Mouse (Mus musculus): ENCODE measurements around the gene Abl1. TPM values are rescaled to one million over a fixed set of nuclear protein-coding genes. Genes with fewer than 3 reads are reported as not detected.

Abl1 gene
- polyA plus RNA-seq, 1 experiment from 2014 or later = 20.9 TPM

- Histone ChIP-seq H3K9ac (peak overlapping the region; percentile 50), H3K27me3 (ENCODE audit: control insufficient read depth, insufficient read depth, low read length) (peaks cover 94% of the 10 kb centered on the region), H3K4me3 (replicated peaks; ENCODE audit: low read length) (peak overlapping the region; percentile 49), H3K36me3 (replicated peaks; ENCODE audit: control insufficient read depth, insufficient read depth) (no peaks in the 10 kb centered on the region), H3K27ac (no peak overlapping the region), H3K4me1 (replicated peaks; ENCODE audit: control insufficient read depth, insufficient read depth, low read length) (peaks cover 8% of the 10 kb centered on the region; the same call in 1 of the 2 replicates), H3K9me3 (ENCODE audit: control insufficient read depth, low read length) (no peaks in the 10 kb centered on the region), H3K4me2 (replicated peaks) (peak overlapping the region; percentile 90)
- ATAC-seq (ENCODE audit: low FRiP score) = peak; percentile 86
- WGBS = 1% methylated on average over 104 of the region's 109 CpGs
- DNase-seq (ENCODE audit: low spot score) = peak; percentile 78
Measured at GRCm38 (mm10) chr2:31653971-31654853, 34.0 kb upstream of the Abl1 start.

- Histone ChIP-seq H3K27ac (no peak overlapping the region), H3K36me3 (replicated peaks; ENCODE audit: control insufficient read depth, insufficient read depth) (no peaks in the 10 kb centered on the region), H3K4me3 (replicated peaks; ENCODE audit: low read length) (peak overlapping the region; percentile 49), H3K9ac (peak overlapping the region; percentile 50; the same call in 1 of the 2 replicates), H3K9me3 (ENCODE audit: control insufficient read depth, low read length) (no peaks in the 10 kb centered on the region), H3K27me3 (ENCODE audit: control insufficient read depth, insufficient read depth, low read length) (peaks cover 93% of the 10 kb centered on the region), H3K4me1 (replicated peaks; ENCODE audit: control insufficient read depth, insufficient read depth, low read length) (peaks cover 8% of the 10 kb centered on the region; the same call in 1 of the 2 replicates), H3K4me2 (replicated peaks) (peak overlapping the region; percentile 90)
- WGBS = 4% methylated on average over 22 of the region's 22 CpGs
- DNase-seq (ENCODE audit: low spot score) (peak; percentile 73), ATAC-seq (ENCODE audit: low FRiP score) (no peak)
Measured at GRCm38 (mm10) chr2:31654854-31655559, 33.2 kb upstream of the Abl1 start.

GRCm38 (mm10) chr2:31656374-31656773, 31.8 kb upstream of the Abl1 start:
- Histone ChIP-seq H3K36me3 (replicated peaks; ENCODE audit: control insufficient read depth, insufficient read depth) (no peaks in the 10 kb centered on the region), H3K4me1 (replicated peaks; ENCODE audit: control insufficient read depth, insufficient read depth, low read length) (peaks cover 8% of the 10 kb centered on the region; the same call in 1 of the 2 replicates), H3K4me3 (replicated peaks; ENCODE audit: low read length) (no peak overlapping the region), H3K27ac (no peak overlapping the region), H3K9me3 (ENCODE audit: control insufficient read depth, low read length) (no peaks in the 10 kb centered on the region), H3K4me2 (replicated peaks) (no peak overlapping the region), H3K9ac (no peak overlapping the region), H3K27me3 (ENCODE audit: control insufficient read depth, insufficient read depth, low read length) (peaks cover 82% of the 10 kb centered on the region)
- no peak for DNase-seq (ENCODE audit: low spot score)
- ATAC-seq (ENCODE audit: low FRiP score) = no peak
- WGBS = 87% methylated on average over 7 of the region's 7 CpGs

GRCm38 (mm10) chr2:31662939-31663803, 25.0 kb upstream of the Abl1 start:
- Histone ChIP-seq H3K36me3 (replicated peaks; ENCODE audit: control insufficient read depth, insufficient read depth) (no peaks in the 10 kb centered on the region), H3K4me1 (replicated peaks; ENCODE audit: control insufficient read depth, insufficient read depth, low read length) (no peaks in the 10 kb centered on the region), H3K9me3 (ENCODE audit: control insufficient read depth, low read length) (no peaks in the 10 kb centered on the region), H3K4me3 (replicated peaks; ENCODE audit: low read length) (no peak overlapping the region), H3K27ac (no peak overlapping the region), H3K27me3 (ENCODE audit: control insufficient read depth, insufficient read depth, low read length) (peaks cover 66% of the 10 kb centered on the region), H3K9ac (no peak overlapping the region), H3K4me2 (replicated peaks) (no peak overlapping the region)
- 68% methylated on average over 8 of the region's 8 CpGs for WGBS
- DNase-seq (ENCODE audit: low spot score) = no peak
- ATAC-seq (ENCODE audit: low FRiP score) = no peak

GRCm38 (mm10) chr2:31663804-31664180, 24.4 kb upstream of the Abl1 start:
- Histone ChIP-seq H3K27me3 (ENCODE audit: control insufficient read depth, insufficient read depth, low read length) (peaks cover 61% of the 10 kb centered on the region), H3K9me3 (ENCODE audit: control insufficient read depth, low read length) (no peaks in the 10 kb centered on the region), H3K4me3 (replicated peaks; ENCODE audit: low read length) (no peak overlapping the region), H3K4me2 (replicated peaks) (no peak overlapping the region), H3K36me3 (replicated peaks; ENCODE audit: control insufficient read depth, insufficient read depth) (no peaks in the 10 kb centered on the region), H3K9ac (no peak overlapping the region), H3K4me1 (replicated peaks; ENCODE audit: control insufficient read depth, insufficient read depth, low read length) (no peaks in the 10 kb centered on the region), H3K27ac (no peak overlapping the region)
- ATAC-seq (ENCODE audit: low FRiP score) (no peak), DNase-seq (ENCODE audit: low spot score) (no peak)
- WGBS = 90% methylated on average over 1 of the region's 1 CpGs

- H3K27me3 ChIP-seq (ENCODE audit: control insufficient read depth, insufficient read depth, low read length) = peaks cover 43% of the 10 kb centered on the region
- DNase-seq (ENCODE audit: low spot score) (peak; percentile 46), ATAC-seq (ENCODE audit: low FRiP score) (no peak)
Measured at GRCm38 (mm10) chr2:31667332-31667731, 20.8 kb upstream of the Abl1 start.

GRCm38 (mm10) chr2:31670551-31671035, 17.6 kb upstream of the Abl1 start, which contains the start of gene Exosc2:
Gene Exosc2, plus strand, starts transcription at chr2:31670715.
- Histone ChIP-seq H3K36me3 (replicated peaks; ENCODE audit: control insufficient read depth, insufficient read depth) (peaks cover 25% of the 10 kb centered on the region), H3K4me2 (replicated peaks) (peak within 1 kb of the TSS; percentile 93), H3K27me3 (ENCODE audit: control insufficient read depth, insufficient read depth, low read length) (peaks cover 12% of the 10 kb centered on the region; the same call in 1 of the 2 replicates), H3K4me3 (replicated peaks; ENCODE audit: low read length) (peak within 1 kb of the TSS; percentile 83), H3K9ac (peak within 1 kb of the TSS; percentile 79), H3K27ac (peak within 1 kb of the TSS; percentile 57), H3K4me1 (replicated peaks; ENCODE audit: control insufficient read depth, insufficient read depth, low read length) (peaks cover 4% of the 10 kb centered on the region; the same call in 1 of the 2 replicates), H3K9me3 (ENCODE audit: control insufficient read depth, low read length) (no peaks in the 10 kb centered on the region)
- DNase-seq (ENCODE audit: low spot score) = peak; percentile 94
- WGBS = under 1% methylated on average over 27 of the region's 27 CpGs
- ATAC-seq (ENCODE audit: low FRiP score) = peak; percentile 97

More at GRCm38 (mm10) chr2:31667332-31667731, 20.8 kb upstream of the Abl1 start:
- Histone ChIP-seq H3K36me3 (replicated peaks; ENCODE audit: control insufficient read depth, insufficient read depth) (no peaks in the 10 kb centered on the region), H3K4me3 (replicated peaks; ENCODE audit: low read length) (no peak overlapping the region), H3K27ac (no peak overlapping the region), H3K9ac (no peak overlapping the region), H3K9me3 (ENCODE audit: control insufficient read depth, low read length) (no peaks in the 10 kb centered on the region), H3K4me2 (replicated peaks) (no peak overlapping the region), H3K4me1 (replicated peaks; ENCODE audit: control insufficient read depth, insufficient read depth, low read length) (peaks cover 4% of the 10 kb centered on the region; the same call in 1 of the 2 replicates)
- WGBS = 15% methylated on average over 4 of the region's 4 CpGs

- H3K9me3 ChIP-seq (ENCODE audit: control insufficient read depth, low read length) = no peaks in the 10 kb centered on the region
- 93% methylated on average over 6 of the region's 6 CpGs for WGBS
- no peaks in the 10 kb centered on the region for H3K4me1 ChIP-seq (replicated peaks; ENCODE audit: control insufficient read depth, insufficient read depth, low read length)
- no peak overlapping the region for H3K4me3 ChIP-seq (replicated peaks; ENCODE audit: low read length)
- ATAC-seq (ENCODE audit: low FRiP score) (no peak), DNase-seq (ENCODE audit: low spot score) (no peak)
- H3K4me2 ChIP-seq (replicated peaks) = no peak overlapping the region
- peaks cover 71% of the 10 kb centered on the region for H3K36me3 ChIP-seq (replicated peaks; ENCODE audit: control insufficient read depth, insufficient read depth)
- no peaks in the 10 kb centered on the region for H3K27me3 ChIP-seq (ENCODE audit: control insufficient read depth, insufficient read depth, low read length)
- no peak overlapping the region for H3K9ac ChIP-seq
- no peak overlapping the region for H3K27ac ChIP-seq
Measured at GRCm38 (mm10) chr2:31678641-31679040, 9.5 kb upstream of the Abl1 start.

Measured in hindbrain, embryonic 14.5 days (tissue).